Mouse (Mus musculus) hindbrain, embryonic 11.5 days (tissue): ENCODE measurements around the gene Bex3. TPM values are rescaled to one million over a fixed set of nuclear protein-coding genes. Genes with fewer than 3 reads are reported as not detected.
"Not testable (repeated sequence)": the region's sequence is repeated elsewhere in the genome, so short reads cannot be mapped to it uniquely, and the experiment has no call there.

Experiments used
- ATAC-seq: fragments of 200-750 bp; cut with Nextera tagmentation; 2 replicates; pipeline ENCODE4 v1.8.0; 2017; ENCODE audit warnings: mild to moderate bottlenecking, moderate TSS enrichment, moderate library complexity; ENCODE audit not compliant: low FRiP score
- DNase-seq: peaks from one replicate; pipeline ENCODE4 v3.0.0-alpha.2; 2015; ENCODE audit warnings: low spot score
- H3K27ac ChIP-seq: fragments of 300-500 bp; sonication (generic); 2 replicates; pipeline ENCODE4 v1.5.1; 2014; ENCODE audit warnings: mild to moderate bottlenecking, low read depth, low read length
- H3K27me3 ChIP-seq: fragments of 300-500 bp; sonication (generic); 2 replicates; pipeline ENCODE4 v1.6.1; 2014; ENCODE audit warnings: mild to moderate bottlenecking, low read length, moderate library complexity, mixed read lengths; ENCODE audit not compliant: control insufficient read depth, insufficient read depth
- H3K36me3 ChIP-seq: fragments of 300-500 bp; sonication (generic); 2 replicates; pipeline ENCODE4 v1.6.1; 2014; ENCODE audit warnings: mild to moderate bottlenecking, low read length, moderate library complexity, mixed read lengths; ENCODE audit not compliant: control insufficient read depth, insufficient read depth
- H3K4me1 ChIP-seq: fragments of 300-500 bp; sonication (generic); replicated peaks from 2 replicates; pipeline ENCODE4 v1.6.1; 2014; ENCODE audit warnings: low read length, mixed read lengths; ENCODE audit not compliant: control insufficient read depth, insufficient read depth
- H3K4me2 ChIP-seq: fragments of 300-500 bp; sonication (generic); replicated peaks from 2 replicates; pipeline ENCODE4 v1.6.1; 2014; ENCODE audit warnings: mild to moderate bottlenecking, low read depth, low read length
- H3K4me3 ChIP-seq: fragments of 300-500 bp; sonication (generic); 2 replicates; pipeline ENCODE4 v1.5.1; 2014; ENCODE audit warnings: low read depth, low read length
- H3K9ac ChIP-seq: fragments of 300-500 bp; sonication (generic); 2 replicates; pipeline ENCODE4 v1.6.1; 2014; ENCODE audit warnings: low read depth, low read length
- H3K9me3 ChIP-seq: fragments of 300-500 bp; sonication (generic); 2 replicates; pipeline ENCODE4 v1.6.1; 2016; ENCODE audit warnings: low read length; ENCODE audit not compliant: control insufficient read depth
- WGBS: fragments of 180-500 bp; shearing (Covaris S2); extraction: QIAGEN DNeasy Blood & Tissue Kit; methylation state at CpG from one replicate; pipeline ENCODE4 v1.1.7; 2014; 5-methylcytosine and 5-hydroxymethylcytosine counted together
- polyA plus RNA-seq: library from polyadenylated mRNA; unstranded; fragments of >200 nt; fragmentation: Nextera tagmentation; extraction: Ambion mirVana; gene quantifications from 2 replicates; pipeline ENCODE4 v1.2.1, GENCODE M21; 2014

Gene Bex3
- polyA plus RNA-seq = 733 and 747 TPM in 2 replicates

DNA sequence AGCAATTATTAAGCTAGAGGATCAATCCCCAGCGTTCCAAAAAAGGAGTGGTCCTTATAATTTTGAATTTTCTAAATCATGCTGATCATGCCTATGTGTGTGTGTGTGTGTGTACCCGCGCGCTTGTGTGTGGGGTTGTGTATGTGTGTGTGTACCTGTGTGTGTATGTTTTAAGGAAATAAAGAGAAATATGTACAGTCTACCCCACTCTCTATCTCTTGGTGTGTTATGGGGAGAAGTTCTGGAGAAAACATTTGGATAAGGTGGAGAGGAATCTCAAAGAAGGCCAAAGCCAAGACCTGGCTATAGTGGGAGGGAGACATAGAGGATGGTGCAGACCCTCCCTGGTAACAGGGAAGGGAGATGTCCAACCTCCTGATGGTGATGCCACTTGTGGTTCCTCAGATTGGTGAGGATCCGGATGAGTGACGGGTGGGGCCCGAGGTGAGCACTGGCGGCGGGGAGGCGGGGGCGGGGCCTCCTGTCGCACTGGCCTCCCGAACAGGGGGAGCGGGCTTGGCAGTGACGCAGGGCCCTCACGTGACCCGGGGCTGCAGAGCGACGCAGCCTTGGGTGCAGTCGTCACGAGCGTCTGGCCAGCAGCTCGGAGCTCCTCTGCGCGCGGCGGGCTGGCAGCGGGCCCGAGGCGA, at the start of gene Bex3:
Gene Bex3, plus strand, starts transcription at position 511 of the 650 bp plus-strand sequence.
- Histone ChIP-seq H3K4me3 (peak within 1 kb of the TSS; percentile 41), H3K27ac (peak within 1 kb of the TSS; percentile 24; the same call in 1 of the 2 replicates), H3K4me2 (peak within 1 kb of the TSS; percentile 39), H3K9ac (0 out of 2 replicates have a peak within 1 kb of the TSS, but pooled peaks have one; percentile 47)
- DNase-seq, H3K9me3 ChIP-seq, H3K27me3 ChIP-seq, H3K36me3 ChIP-seq, H3K4me1 ChIP-seq: not testable (repeated sequence)
- ATAC-seq = peak; percentile 99
- WGBS = 68% methylated on average over 4 of the region's 30 CpGs

DNA sequence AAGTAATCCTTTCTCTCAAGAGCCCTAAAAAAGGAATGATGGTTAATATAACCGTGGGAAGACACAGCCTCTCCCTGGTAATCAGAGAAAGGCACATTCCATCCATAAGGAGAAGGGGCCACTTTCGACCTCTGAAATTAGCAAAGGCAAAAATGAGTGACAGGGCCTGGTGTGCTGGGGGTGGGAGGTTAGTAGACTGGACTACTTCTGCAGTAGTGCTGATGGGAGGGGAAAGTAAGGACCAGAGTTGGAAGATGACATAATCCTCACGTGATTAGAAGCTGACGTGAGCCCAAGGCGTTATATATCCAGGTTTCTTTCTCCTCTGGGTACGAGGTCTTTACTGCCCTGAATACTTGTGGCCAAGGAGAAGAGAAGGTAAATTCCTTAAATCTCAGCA, 46.3 kb upstream of the Bex3 start:
- Histone ChIP-seq H3K4me1 (no peaks in the 10 kb centered on the region), H3K36me3 (no peaks in the 10 kb centered on the region), H3K27me3 (no peaks in the 10 kb centered on the region), H3K9me3 (no peaks in the 10 kb centered on the region), H3K4me2 (no peak overlapping the region), H3K9ac (no peak overlapping the region), H3K4me3 (no peak overlapping the region), H3K27ac (no peak overlapping the region)
- 74% methylated on average over 6 of the region's 6 CpGs for WGBS
- DNase-seq (no peak), ATAC-seq (no peak)

DNA sequence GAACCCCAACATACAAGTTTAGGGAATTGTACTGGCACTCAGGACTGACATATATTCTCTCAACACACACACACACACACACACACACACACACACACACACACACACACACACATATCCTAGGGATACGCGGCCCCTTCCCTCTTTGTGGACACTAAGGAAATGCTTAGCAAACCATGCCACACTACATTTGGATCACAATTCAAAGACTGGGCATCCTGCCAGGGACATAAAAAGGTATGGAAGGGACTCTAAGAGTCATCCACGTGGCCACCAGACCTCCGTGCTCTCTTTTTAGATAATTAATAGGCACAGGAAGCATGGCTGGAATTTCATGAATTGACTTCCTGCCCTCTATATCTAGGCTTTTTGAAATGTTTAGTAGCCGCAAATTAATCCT, 42.3 kb upstream of the Bex3 start:
- Histone ChIP-seq H3K4me2 (no peak overlapping the region), H3K9me3 (no peaks in the 10 kb centered on the region), H3K4me1 (no peaks in the 10 kb centered on the region), H3K27me3 (no peaks in the 10 kb centered on the region), H3K9ac (no peak overlapping the region), H3K4me3 (no peak overlapping the region), H3K27ac (no peak overlapping the region), H3K36me3 (no peaks in the 10 kb centered on the region)
- no peak for DNase-seq
- 79% methylated on average over 5 of the region's 5 CpGs for WGBS
- no peak for ATAC-seq

DNA sequence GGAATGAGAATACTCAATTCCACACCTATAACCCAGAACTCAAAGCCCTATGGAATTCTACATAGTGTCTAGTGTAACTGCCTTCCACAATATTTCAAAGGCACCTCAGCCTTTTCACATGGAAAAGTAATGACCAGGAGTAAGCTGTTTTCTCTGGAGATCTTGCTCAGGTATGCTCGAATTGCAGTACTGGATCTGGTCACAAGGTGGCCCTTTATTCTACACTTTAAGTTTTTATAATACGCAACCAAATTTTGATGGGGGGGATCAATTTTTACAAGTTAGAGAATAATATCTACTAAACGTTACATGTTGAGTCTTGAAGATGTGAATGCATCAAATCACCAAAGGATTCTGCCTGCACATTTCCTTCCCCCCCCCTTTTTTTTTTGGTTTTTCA, 31.9 kb upstream of the Bex3 start:
- DNase-seq = peak; percentile 43
- ATAC-seq = no peak
- no peak overlapping the region for H3K9ac ChIP-seq

DNA sequence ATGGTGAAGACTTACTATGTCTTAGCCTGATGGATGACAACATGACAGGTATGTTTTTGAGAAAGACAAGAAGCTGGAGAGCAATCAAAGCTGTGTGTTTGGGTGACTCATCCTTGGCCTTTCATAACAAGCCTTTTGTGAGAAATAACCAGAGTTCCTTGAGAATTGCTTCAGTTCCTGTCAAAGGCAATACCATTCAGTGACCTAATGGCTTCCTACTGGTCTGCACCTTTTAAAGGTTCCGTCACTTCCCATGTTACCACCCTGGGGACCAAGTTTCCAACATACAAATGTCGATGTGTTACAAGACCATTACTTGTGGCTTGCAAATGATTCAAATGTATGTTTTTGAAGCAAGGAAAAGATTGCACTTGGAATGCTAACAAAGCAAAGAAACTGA, 26.9 kb upstream of the Bex3 start:
- Histone ChIP-seq H3K4me1 (no peaks in the 10 kb centered on the region), H3K4me3 (no peak overlapping the region), H3K36me3 (no peaks in the 10 kb centered on the region), H3K9me3 (no peaks in the 10 kb centered on the region), H3K4me2 (no peak overlapping the region), H3K9ac (no peak overlapping the region), H3K27ac (no peak overlapping the region), H3K27me3 (no peaks in the 10 kb centered on the region)
- no peak for ATAC-seq
- DNase-seq = no peak
- WGBS = 80% methylated on average over 2 of the region's 2 CpGs

More for the DNA sequence above, 31.9 kb upstream of the Bex3 start:
- H3K27ac ChIP-seq = no peak overlapping the region
- no peaks in the 10 kb centered on the region for H3K4me1 ChIP-seq
- no peaks in the 10 kb centered on the region for H3K36me3 ChIP-seq
- no peak overlapping the region for H3K4me2 ChIP-seq
- 46% methylated on average over 3 of the region's 3 CpGs for WGBS
- H3K27me3 ChIP-seq = no peaks in the 10 kb centered on the region
- no peak overlapping the region for H3K4me3 ChIP-seq
- no peaks in the 10 kb centered on the region for H3K9me3 ChIP-seq

DNA sequence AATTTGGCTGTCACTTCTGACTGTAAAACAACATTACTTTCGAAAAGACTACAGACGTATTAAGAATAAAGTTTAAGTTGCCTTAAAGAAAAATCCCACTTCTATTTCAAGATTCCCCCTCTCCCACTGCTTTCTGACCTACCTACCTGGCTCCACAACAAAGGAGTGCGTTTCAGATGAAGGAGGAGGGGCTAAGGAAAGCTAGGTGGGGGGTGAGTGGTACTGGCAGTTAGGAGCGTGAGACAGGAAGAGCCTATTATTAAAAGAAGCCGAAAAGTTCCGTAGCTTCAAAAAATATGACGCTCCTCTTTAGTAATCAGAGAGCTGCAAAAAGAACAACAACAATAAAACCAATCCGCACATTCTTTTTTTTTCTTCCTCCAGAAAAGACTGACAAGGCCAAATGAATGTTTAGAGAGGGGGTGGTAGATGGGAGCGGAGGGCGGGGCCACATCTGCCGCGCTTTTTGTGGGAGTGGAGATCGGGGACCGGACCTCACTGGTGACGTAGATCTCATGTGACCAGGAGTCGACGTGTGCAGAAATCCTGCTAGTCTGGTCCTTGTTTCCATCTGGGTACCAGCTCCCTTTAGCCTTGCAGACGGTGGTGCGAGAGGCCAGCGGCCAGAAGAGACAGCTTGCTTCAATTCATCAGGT, 25.4 kb upstream of the Bex3 start, which contains the start of gene Tceal9:
Gene Tceal9, plus strand, starts transcription at position 506 of the 656 bp plus-strand sequence.
- WGBS = 18% methylated on average over 20 of the region's 20 CpGs
- no peaks in the 10 kb centered on the region for H3K27me3 ChIP-seq
- 0 out of 2 replicates have a peak within 1 kb of the TSS, but pooled peaks have one; percentile 3 for H3K27ac ChIP-seq
- no peaks in the 10 kb centered on the region for H3K4me1 ChIP-seq
- H3K4me2 ChIP-seq = peak within 1 kb of the TSS; percentile 42
- DNase-seq (peak; percentile 83), ATAC-seq (peak; percentile 96)
- H3K4me3 ChIP-seq = peak within 1 kb of the TSS; percentile 55
- H3K36me3 ChIP-seq = no peaks in the 10 kb centered on the region
- peak within 1 kb of the TSS; percentile 72 for H3K9ac ChIP-seq
- H3K9me3 ChIP-seq = no peaks in the 10 kb centered on the region

DNA sequence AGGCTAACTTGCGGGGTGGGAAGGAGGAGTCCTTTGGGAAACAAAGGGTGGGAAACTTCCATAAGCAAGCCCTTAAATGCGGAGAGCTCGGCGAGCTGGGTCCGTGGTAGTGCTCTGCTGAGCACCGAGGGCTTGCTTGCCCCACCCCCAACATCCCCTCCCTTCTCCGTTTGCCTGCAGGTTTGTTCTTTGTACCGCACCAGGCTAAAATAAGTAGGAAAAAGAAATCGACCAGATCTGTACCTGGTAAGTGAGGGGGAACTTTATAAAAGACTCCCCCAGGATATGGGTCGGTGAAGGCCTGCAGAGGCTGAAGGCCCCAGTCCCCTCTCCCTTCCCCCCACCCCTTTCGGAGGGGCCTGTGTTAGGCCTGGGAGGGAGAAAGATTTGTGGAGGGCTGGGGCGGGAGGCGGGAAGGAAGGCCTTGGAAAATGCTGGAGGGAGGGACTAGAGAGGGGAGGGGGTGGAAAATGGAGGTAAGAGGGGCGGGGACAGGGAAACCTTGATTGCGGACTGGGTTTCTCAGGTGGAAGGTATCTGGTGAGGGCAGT, 24.5 kb upstream of the Bex3 start:
- WGBS = 14% methylated on average over 13 of the region's 15 CpGs
- no peaks in the 10 kb centered on the region for H3K36me3 ChIP-seq
- H3K27me3 ChIP-seq = no peaks in the 10 kb centered on the region
- DNase-seq (peak; percentile 37), ATAC-seq (peak; percentile 82)
- H3K4me3 ChIP-seq = peak overlapping the region; percentile 55
- peak overlapping the region; percentile 42 for H3K4me2 ChIP-seq
- no peaks in the 10 kb centered on the region for H3K4me1 ChIP-seq
- 0 out of 2 replicates have a peak overlapping the region, but pooled peaks have one; percentile 3 for H3K27ac ChIP-seq
- no peaks in the 10 kb centered on the region for H3K9me3 ChIP-seq
- peak overlapping the region; percentile 72 for H3K9ac ChIP-seq

DNA sequence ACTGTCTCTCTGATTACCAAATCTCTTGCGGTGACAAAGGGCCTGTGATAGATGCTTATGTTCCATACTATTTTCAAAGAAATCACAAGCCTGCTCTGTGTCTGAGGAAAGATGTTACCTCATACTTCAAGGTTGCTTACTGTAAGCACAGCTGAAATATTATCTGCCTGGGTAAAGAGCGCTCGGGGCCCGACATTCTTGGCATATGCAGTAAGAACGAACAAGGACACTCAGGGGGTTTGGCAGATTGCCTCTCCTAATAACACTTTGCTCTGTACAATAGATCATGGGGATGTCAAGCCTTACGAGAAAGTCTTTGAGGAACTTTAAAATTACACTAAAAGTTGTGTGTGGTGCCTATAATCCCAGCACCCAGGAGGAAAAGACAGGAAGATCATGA, 21.2 kb upstream of the Bex3 start:
- WGBS = 86% methylated on average over 6 of the region's 6 CpGs
- H3K4me2 ChIP-seq = no peak overlapping the region
- no peak for ATAC-seq

More for the DNA sequence above, 21.2 kb upstream of the Bex3 start:
- Histone ChIP-seq H3K4me3 (no peak overlapping the region), H3K36me3 (no peaks in the 10 kb centered on the region), H3K9me3 (no peaks in the 10 kb centered on the region), H3K27me3 (no peaks in the 10 kb centered on the region), H3K9ac (no peak overlapping the region), H3K4me1 (no peaks in the 10 kb centered on the region), H3K27ac (no peak overlapping the region)
- no peak for DNase-seq
